Mouse (Mus musculus) CH12.LX (cell line): ENCODE data around the gene Kalrn. TPM values are rescaled to one million over a fixed set of nuclear protein-coding genes. Genes with fewer than 3 reads are reported as not detected.

ENCODE experiments used
- DNase-seq: peaks from one replicate; pipeline ENCODE4 v3.0.0-alpha.2; 2013; ENCODE audit errors: extremely low read depth
- H3K27ac ChIP-seq: 2 replicates; pipeline ENCODE4 v1.5.1; 2012; ENCODE audit warnings: low read depth, mild to moderate bottlenecking, control low read depth, moderate library complexity; ENCODE audit not compliant: insufficient read depth
- H3K27me3 ChIP-seq: replicated peaks from 2 replicates; pipeline ENCODE3; 2012; ENCODE audit warnings: inconsistent platforms
- H3K36me3 ChIP-seq, 2 experiments: replicated peaks in 1 of 2; 2 replicates each; pipeline versions ENCODE3 to v1.6.1; 2012; ENCODE audit warnings: inconsistent platforms in 1 of 2, low read length in 1 of 2, mild to moderate bottlenecking in 1 of 2, mixed read lengths in 1 of 2, moderate library complexity in 1 of 2; ENCODE audit not compliant: control insufficient read depth in 1 of 2, insufficient read depth in 1 of 2
- H3K4me1 ChIP-seq, 2 experiments: 2 replicates each; pipeline ENCODE4 v1.6.1; 2012; ENCODE audit warnings: inconsistent platforms in 1 of 2, moderate library complexity in 1 of 2; ENCODE audit not compliant: insufficient read depth in 2 of 2, control insufficient read depth in 1 of 2
- H3K4me2 ChIP-seq: 2 replicates; pipeline ENCODE4 v1.6.1; 2012; ENCODE audit warnings: low read depth, mild to moderate bottlenecking, control low read depth; ENCODE audit not compliant: poor library complexity, insufficient read depth, severe bottlenecking
- H3K4me3 ChIP-seq, 3 experiments: fragments of 150-350 bp in 1 of 3; sonication (generic) in 1 of 3; replicated peaks in 1 of 3; 2 replicates each; pipeline versions ENCODE3 to v1.5.1; 2011 to 2012; ENCODE audit warnings: low read depth in 2 of 3, low read length in 2 of 3, mild to moderate bottlenecking in 2 of 3, moderate library complexity in 2 of 3, control low read depth in 1 of 3, improper control_type of control experiment in 1 of 3, inconsistent platforms in 1 of 3, mixed read lengths in 1 of 3; ENCODE audit not compliant: poor library complexity in 1 of 3
- H3K79me2 ChIP-seq: replicated peaks from 2 replicates; pipeline ENCODE4 v1.6.1; 2012; ENCODE audit warnings: mild to moderate bottlenecking, moderate library complexity; ENCODE audit not compliant: control insufficient read depth, poor library complexity, insufficient read depth, severe bottlenecking; ENCODE audit errors: extremely low read depth
- H3K9ac ChIP-seq: 2 replicates; pipeline ENCODE4 v1.6.1; 2012; ENCODE audit warnings: low read depth, mild to moderate bottlenecking, control low read depth, moderate library complexity; ENCODE audit not compliant: insufficient read depth
- H3K9me3 ChIP-seq: replicated peaks from 2 replicates; pipeline ENCODE3; 2012; ENCODE audit warnings: low read length, inconsistent platforms, mixed read lengths
- CHD2 ChIP-seq: IDR thresholded peaks from 2 replicates; pipeline ENCODE4 v1.6.1; 2011; ENCODE audit warnings: low read length, improper control_type of control experiment
- CTCF ChIP-seq, 2 experiments: IDR thresholded peaks in 1 of 2; conservative IDR thresholded peaks in 1 of 2; 2 replicates each; pipeline ENCODE4 v1.5.1; 2011 to 2012; ENCODE audit warnings: low read depth in 2 of 2, low read length in 2 of 2, improper control_type of control experiment in 1 of 2, inconsistent platforms in 1 of 2, mild to moderate bottlenecking in 1 of 2, moderate library complexity in 1 of 2
- ELF1 ChIP-seq: IDR thresholded peaks from 2 replicates; pipeline ENCODE4 v1.6.1; 2014; ENCODE audit warnings: low read depth, mild to moderate bottlenecking, inconsistent platforms, low read length, improper control_type of control experiment
- EP300 ChIP-seq: IDR thresholded peaks from 2 replicates; pipeline ENCODE4 v1.6.1; 2011; ENCODE audit warnings: low read length, improper control_type of control experiment
- GABPA ChIP-seq: IDR thresholded peaks from 2 replicates; pipeline ENCODE4 v1.6.1; 2012; ENCODE audit warnings: low read depth, low read length, improper control_type of control experiment, inconsistent platforms; ENCODE audit not compliant: insufficient replicate concordance
- JUN ChIP-seq: IDR thresholded peaks from 2 replicates; pipeline ENCODE4 v1.6.1; 2011; ENCODE audit warnings: low read depth, mild to moderate bottlenecking, low read length, improper control_type of control experiment, moderate library complexity; ENCODE audit not compliant: insufficient read depth
- JUND ChIP-seq: conservative IDR thresholded peaks from 2 replicates; pipeline ENCODE4 v1.6.1; 2011; ENCODE audit warnings: low read depth, low read length, improper control_type of control experiment
- MAFK ChIP-seq: IDR thresholded peaks from 2 replicates; pipeline ENCODE4 v1.6.1; 2011; ENCODE audit warnings: low read length, improper control_type of control experiment; ENCODE audit not compliant: insufficient replicate concordance
- MEF2A ChIP-seq: IDR thresholded peaks from 2 replicates; pipeline ENCODE4 v1.6.1; 2014; ENCODE audit warnings: low read depth, mild to moderate bottlenecking, inconsistent platforms, low read length, improper control_type of control experiment, borderline replicate concordance
- MXI1 ChIP-seq: IDR thresholded peaks from 2 replicates; pipeline ENCODE4 v1.6.1; 2011; ENCODE audit warnings: mild to moderate bottlenecking, low read depth, low read length, improper control_type of control experiment
- NELFE ChIP-seq: IDR thresholded peaks from 2 replicates; pipeline ENCODE4 v1.6.1; 2011; ENCODE audit warnings: low read depth, low read length, improper control_type of control experiment
- PAX5 ChIP-seq: IDR thresholded peaks from 2 replicates; pipeline ENCODE4 v1.6.1; 2012; ENCODE audit warnings: low read length, inconsistent platforms, mixed read lengths
- SIN3A ChIP-seq: IDR thresholded peaks from 2 replicates; pipeline ENCODE4 v1.6.1; 2012; ENCODE audit warnings: low read length, improper control_type of control experiment, inconsistent platforms
- SMC3 ChIP-seq: IDR thresholded peaks from 2 replicates; pipeline ENCODE4 v1.6.1; 2011; ENCODE audit warnings: low read depth, low read length, improper control_type of control experiment
- USF2 ChIP-seq: conservative IDR thresholded peaks from 2 replicates; pipeline ENCODE4 v1.6.1; 2011; ENCODE audit warnings: low read depth, low read length, improper control_type of control experiment
- ZC3H11A ChIP-seq: IDR thresholded peaks from 2 replicates; pipeline ENCODE4 v1.6.1; 2012; ENCODE audit warnings: low read depth, mild to moderate bottlenecking, inconsistent platforms, low read length, improper control_type of control experiment
- ZKSCAN1 ChIP-seq: IDR thresholded peaks from 2 replicates; pipeline ENCODE4 v1.6.1; 2012; ENCODE audit warnings: low read depth, inconsistent platforms, low read length, improper control_type of control experiment, borderline replicate concordance
- ZNF384 ChIP-seq: IDR thresholded peaks from 2 replicates; pipeline ENCODE4 v1.6.1; 2012; ENCODE audit warnings: low read depth, low read length, improper control_type of control experiment, inconsistent platforms
- dilution Hi-C: fragments of 300-500 bp; cut with MboI; formaldehyde crosslinking; loops from 2 replicates; pipeline ENCODE4 v1.14.3; 2020; ENCODE audit warnings: low sequenced_read_pairs; ENCODE audit not compliant: extremely low pct_unique_long_range_greater_than_20kb, extremely low pct_ligation_motif_present
- in situ Hi-C: fragments of 300-500 bp; cut with MboI; formaldehyde crosslinking; loops from 3 replicates; pipeline ENCODE4 v1.14.3; 2019; ENCODE audit warnings: low sequenced_read_pairs, low pct_ligation_motif_present, low pct_unique_long_range_greater_than_20kb, mixed read lengths
- polyA plus RNA-seq: library from polyadenylated mRNA; unstranded; fragments of >175 nt; gene quantifications from 2 replicates; pipeline ENCODE4 v1.2.1, GENCODE M21; 2012; ENCODE audit warnings: low read depth; ENCODE audit not compliant: insufficient read length
- total RNA-seq, 2 experiments: library from RNA; depleted of rRNA; stranded (reverse); fragments of 300-350 nt in 1 of 2; fragments of >200 nt in 1 of 2; gene quantifications; 2 replicates each; pipeline ENCODE4 v1.2.3; 2012 to 2014

The Kalrn gene
- total and polyA plus RNA-seq, 3 experiments: 0.08 to 0.09 TPM; not detected in 1

GRCm38 (mm10) chr16:34351575-34352150, 221.7 kb downstream of the Kalrn start:
- H3K4me2 ChIP-seq: no peak overlapping the region
- H3K36me3 ChIP-seq: no peaks in the 10 kb centered on the region
- dilution Hi-C loops (no loop called here), in situ Hi-C loops (no loop called here)
- DNase-seq: no peak
- H3K9ac ChIP-seq: no peak overlapping the region
- no peaks in the 10 kb centered on the region for H3K79me2 ChIP-seq
- peaks cover 89% of the 10 kb centered on the region for H3K27me3 ChIP-seq
- no peak overlapping the region for H3K27ac ChIP-seq
- no peak overlapping the region for H3K4me3 ChIP-seq
- TF ChIP-seq EP300 (no peak), PAX5 (no peak), ZNF384 (no peak), MEF2A (no peak), JUN (no peak), NELFE (no peak), GABPA (no peak)
- H3K4me1 ChIP-seq: no peaks in the 10 kb centered on the region
- no peaks in the 10 kb centered on the region for H3K9me3 ChIP-seq

- H3K9ac ChIP-seq: no peak overlapping the region
- no peak overlapping the region for H3K4me2 ChIP-seq
- H3K4me1 ChIP-seq: no peaks in the 10 kb centered on the region
- no peak overlapping the region for H3K4me3 ChIP-seq
- no peak for DNase-seq
- no peaks in the 10 kb centered on the region for H3K36me3 ChIP-seq
- TF ChIP-seq MXI1: no peak
- no peak for TF ChIP-seq SIN3A
- no peak for TF ChIP-seq MAFK
- no peak for TF ChIP-seq CHD2
- no peak for TF ChIP-seq JUND
- no peak for TF ChIP-seq USF2
- TF ChIP-seq ZKSCAN1: no peak
- TF ChIP-seq SMC3: no peak
- TF ChIP-seq GABPA: no peak
- TF ChIP-seq ZC3H11A: no peak
- no peak for TF ChIP-seq ELF1
- TF ChIP-seq CTCF (conservative IDR thresholded peaks at IDR 0.05 in 1 of 2, IDR thresholded peaks at IDR 0.05 in 1 of 2; ENCODE audit: low read depth in 2 of 2, low read length in 2 of 2): no peak
- in situ Hi-C loops (no loop called here), dilution Hi-C loops (no loop called here)
- no peaks in the 10 kb centered on the region for H3K9me3 ChIP-seq
- H3K27me3 ChIP-seq: peaks cover 94% of the 10 kb centered on the region
- H3K27ac ChIP-seq: no peak overlapping the region
- no peaks in the 10 kb centered on the region for H3K79me2 ChIP-seq
These were observed 225.8 kb downstream of the Kalrn start for GRCm38 (mm10) chr16:34347574-34347973.
